Mouse (Mus musculus): ENCODE measurements at regions not wholly inside any gene's neighbourhood (a gene's known extent, or its start where the extent isn't known, plus 50 kb on each side); places are given as distances from the start of the nearest gene placed in this dataset.

DNA sequence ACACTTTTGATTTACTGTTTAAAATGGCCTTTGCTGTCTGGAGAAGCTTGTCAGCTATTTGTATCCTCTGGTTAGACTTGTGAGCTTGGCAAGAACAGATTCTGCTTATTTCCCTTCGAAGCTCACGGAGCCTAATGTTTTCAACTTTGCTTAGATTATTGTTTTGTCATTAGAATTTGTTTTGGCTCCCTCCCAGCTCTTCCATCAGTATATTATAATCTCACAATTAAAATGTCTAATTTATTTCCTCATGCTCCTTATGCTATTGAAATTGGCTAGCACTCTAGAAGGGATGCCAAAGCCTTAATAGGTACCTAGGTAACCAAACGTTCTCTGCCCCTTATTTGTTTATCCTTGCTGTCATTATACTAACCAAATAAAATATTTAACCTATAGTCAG lies 171.9 kb downstream of the Irx2 start:
- TF ChIP-seq CTCF (IDR thresholded peaks at IDR 0.05; ENCODE audit: insufficient read depth, low read length) = no peak
- TF ChIP-seq POLR2A (IDR thresholded peaks at IDR 0.05; ENCODE audit: borderline replicate concordance, extremely low read depth, low read depth, low read length) = no peak

Measured in lung, adult 2 months (tissue).